Mouse (Mus musculus): ENCODE data around the gene Me1. TPM values are rescaled to one million over a fixed set of nuclear protein-coding genes. Genes with fewer than 3 reads are reported as not detected.

The Me1 gene
- polyA plus RNA-seq, 1 experiment: 62.8 TPM

DNA sequence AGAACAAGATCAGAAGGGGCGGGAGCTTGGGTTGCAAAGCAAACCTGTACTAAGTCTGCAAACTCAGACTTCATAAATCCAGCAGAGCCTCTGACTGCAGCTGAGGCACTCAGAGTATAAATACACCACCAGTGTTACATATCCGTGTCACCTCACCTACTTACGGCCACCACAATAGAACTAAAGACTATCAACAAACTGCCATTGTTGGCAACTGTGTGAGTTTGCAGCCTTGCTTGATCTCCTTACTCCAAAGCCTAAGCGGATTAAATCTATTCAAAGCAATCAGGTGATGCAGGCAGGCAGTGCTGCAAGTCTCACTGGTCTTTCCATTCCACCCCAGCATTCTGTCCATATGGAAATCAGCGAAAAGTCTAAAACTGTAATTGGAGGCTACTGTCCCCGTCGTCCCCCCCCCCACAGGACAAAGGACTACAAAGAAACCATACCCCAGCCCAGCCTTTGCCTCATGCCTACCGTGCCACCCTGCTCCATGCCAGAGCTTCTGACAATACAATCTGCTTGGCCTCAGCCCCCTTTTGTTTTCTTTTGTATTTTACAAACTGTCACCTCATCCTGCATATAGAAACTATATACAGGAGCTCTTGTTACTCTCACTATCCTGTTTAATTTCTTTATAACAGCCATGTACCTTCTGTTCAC lies 27.0 kb downstream of the Me1 start:
- no peak overlapping the region for H3K4me3 ChIP-seq (replicated peaks; ENCODE audit: extremely low read depth, low read depth, low read length)
- TF ChIP-seq CTCF (IDR thresholded peaks at IDR 0.05; ENCODE audit: insufficient read depth, low read length): no peak
- no peaks in the 10 kb centered on the region for H3K4me1 ChIP-seq (ENCODE audit: control insufficient read depth, insufficient read depth, low read length)
- WGBS: 59% methylated on average over 8 of the region's 8 CpGs
- no peak for DNase-seq

- DNase-seq: no peak
- no peak overlapping the region for H3K4me3 ChIP-seq (replicated peaks; ENCODE audit: extremely low read depth, low read depth, low read length)
- TF ChIP-seq CTCF (IDR thresholded peaks at IDR 0.05; ENCODE audit: insufficient read depth, low read length): no peak
- TF ChIP-seq POLR2A (IDR thresholded peaks at IDR 0.05; ENCODE audit: borderline replicate concordance, extremely low read depth, low read depth, low read length): no peak
- no peaks in the 10 kb centered on the region for H3K4me1 ChIP-seq (ENCODE audit: control insufficient read depth, insufficient read depth, low read length)
- 63% methylated on average over 7 of the region's 7 CpGs for WGBS
These were observed 28.5 kb downstream of the Me1 start for GRCm38 (mm10) chr9:86667138-86667750.

DNA sequence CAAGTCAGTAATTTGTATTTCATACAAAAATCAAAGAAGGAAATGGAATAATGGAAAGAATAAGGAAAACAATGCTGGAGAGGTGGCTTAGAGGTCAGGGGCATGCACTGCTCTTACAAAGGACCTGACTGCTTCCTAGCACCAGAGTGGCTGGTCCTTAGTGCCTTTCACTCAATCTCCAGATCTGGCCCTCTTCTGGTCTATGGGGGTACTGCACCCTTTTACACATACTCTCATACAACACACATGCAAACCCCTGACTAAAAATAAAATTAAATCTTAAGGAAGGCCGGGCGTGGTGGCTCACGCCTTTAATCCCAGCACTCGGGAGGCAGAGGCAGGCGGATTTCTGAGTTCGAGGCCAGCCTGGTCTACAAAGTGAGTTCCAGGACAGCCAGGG lies 34.1 kb downstream of the Me1 start:
- no peaks in the 10 kb centered on the region for H3K4me1 ChIP-seq (ENCODE audit: control insufficient read depth, insufficient read depth, low read length)
- 97% methylated on average over 6 of the region's 6 CpGs for WGBS
- no peak for DNase-seq

DNA sequence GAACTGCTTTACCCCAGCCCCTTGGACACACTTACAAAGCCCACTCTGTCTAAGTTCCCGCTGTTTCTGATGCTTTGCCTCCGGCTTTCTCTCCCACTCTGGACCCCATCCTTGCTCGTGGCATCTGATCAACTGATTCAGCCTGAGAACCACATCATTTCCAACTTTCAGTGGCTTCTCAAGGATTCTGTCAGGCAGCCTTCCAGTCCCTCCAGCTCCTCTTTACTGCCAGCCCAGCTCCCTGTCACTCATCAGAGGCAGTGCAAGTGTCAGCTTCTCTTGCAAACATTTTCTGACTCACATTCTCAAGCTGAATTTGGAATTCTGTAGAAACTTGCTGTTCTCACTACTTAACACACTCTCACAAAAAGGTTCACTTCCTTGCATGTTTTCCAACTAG lies 34.5 kb downstream of the Me1 start:
- TF ChIP-seq CTCF (IDR thresholded peaks at IDR 0.05; ENCODE audit: insufficient read depth, low read length) (no peak), POLR2A (IDR thresholded peaks at IDR 0.05; ENCODE audit: borderline replicate concordance, extremely low read depth, low read depth, low read length) (no peak)
- no peak overlapping the region for H3K4me3 ChIP-seq (replicated peaks; ENCODE audit: extremely low read depth, low read depth, low read length)
- no peaks in the 10 kb centered on the region for H3K4me1 ChIP-seq (ENCODE audit: control insufficient read depth, insufficient read depth, low read length)
- no peak for DNase-seq
- 90% methylated on average over 3 of the region's 3 CpGs for WGBS

More for the DNA sequence above, 34.1 kb downstream of the Me1 start:
- TF ChIP-seq CTCF (IDR thresholded peaks at IDR 0.05; ENCODE audit: insufficient read depth, low read length) (no peak), POLR2A (IDR thresholded peaks at IDR 0.05; ENCODE audit: borderline replicate concordance, extremely low read depth, low read depth, low read length) (no peak)
- no peak overlapping the region for H3K4me3 ChIP-seq (replicated peaks; ENCODE audit: extremely low read depth, low read depth, low read length)

- H3K4me1 ChIP-seq (ENCODE audit: control insufficient read depth, insufficient read depth, low read length): no peaks in the 10 kb centered on the region
- H3K4me3 ChIP-seq (replicated peaks; ENCODE audit: extremely low read depth, low read depth, low read length): no peak overlapping the region
- DNase-seq: no peak
- WGBS: 74% methylated on average over 2 of the region's 2 CpGs
- TF ChIP-seq POLR2A (IDR thresholded peaks at IDR 0.05; ENCODE audit: borderline replicate concordance, extremely low read depth, low read depth, low read length): no peak
These were observed 35.4 kb downstream of the Me1 start for GRCm38 (mm10) chr9:86660327-86660726.

GRCm38 (mm10) chr9:86658347-86658746 lies 37.4 kb downstream of the Me1 start:
- DNase-seq: no peak
- Histone ChIP-seq H3K4me3 (replicated peaks; ENCODE audit: extremely low read depth, low read depth, low read length) (no peak overlapping the region), H3K4me1 (ENCODE audit: control insufficient read depth, insufficient read depth, low read length) (no peaks in the 10 kb centered on the region)
- TF ChIP-seq CTCF (IDR thresholded peaks at IDR 0.05; ENCODE audit: insufficient read depth, low read length) (no peak), POLR2A (IDR thresholded peaks at IDR 0.05; ENCODE audit: borderline replicate concordance, extremely low read depth, low read depth, low read length) (no peak)
- WGBS: 90% methylated on average over 4 of the region's 4 CpGs

DNA sequence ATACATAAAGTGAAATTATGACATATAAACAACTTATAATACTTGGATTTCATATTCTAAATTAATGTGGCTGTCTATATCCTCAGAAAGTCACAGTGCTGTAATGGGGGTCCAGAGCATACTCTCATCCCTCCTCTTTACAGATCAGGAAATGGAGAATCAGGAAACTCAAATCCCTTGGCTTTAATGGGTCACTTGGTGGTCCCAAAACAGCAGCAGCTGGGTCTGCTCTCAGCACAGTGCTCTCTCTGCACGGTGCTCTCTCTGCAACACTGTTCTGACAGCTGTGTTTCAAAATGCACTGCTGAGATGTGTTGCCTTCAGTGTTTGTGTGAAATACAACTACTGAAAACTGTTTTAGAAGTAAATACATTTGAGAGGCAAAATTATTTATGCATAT lies 43.6 kb downstream of the Me1 start:
- peaks cover 4% of the 10 kb centered on the region for H3K4me1 ChIP-seq (ENCODE audit: control insufficient read depth, insufficient read depth, low read length)
- WGBS: 59% methylated on average over 1 of the region's 1 CpGs
- no peak overlapping the region for H3K4me3 ChIP-seq (replicated peaks; ENCODE audit: extremely low read depth, low read depth, low read length)
- no peak for TF ChIP-seq CTCF (IDR thresholded peaks at IDR 0.05; ENCODE audit: insufficient read depth, low read length)
- TF ChIP-seq POLR2A (IDR thresholded peaks at IDR 0.05; ENCODE audit: borderline replicate concordance, extremely low read depth, low read depth, low read length): no peak
- no peak for DNase-seq

DNA sequence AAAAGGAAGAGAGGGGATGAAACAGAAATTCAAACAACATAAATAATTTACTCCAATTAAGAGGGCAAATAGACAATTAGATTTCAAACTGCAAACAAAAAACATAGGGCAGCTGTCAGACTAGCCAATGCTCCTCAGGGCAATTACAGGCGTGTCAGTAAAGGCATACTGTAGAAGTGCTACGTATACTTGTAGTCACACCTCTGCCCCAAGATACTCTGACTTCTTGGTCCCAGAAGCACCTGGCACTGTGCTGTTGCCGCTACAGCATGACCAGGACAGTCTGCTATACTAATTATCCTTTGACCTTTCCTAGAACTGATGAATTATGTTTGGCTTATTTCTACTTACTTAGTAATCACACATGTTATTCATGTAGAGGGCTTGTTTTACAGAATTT lies 44.5 kb downstream of the Me1 start:
- no peak for DNase-seq
- H3K4me1 ChIP-seq (ENCODE audit: control insufficient read depth, insufficient read depth, low read length): peaks cover 4% of the 10 kb centered on the region
- WGBS: 95% methylated on average over 3 of the region's 3 CpGs
- TF ChIP-seq CTCF (IDR thresholded peaks at IDR 0.05; ENCODE audit: insufficient read depth, low read length) (no peak), POLR2A (IDR thresholded peaks at IDR 0.05; ENCODE audit: borderline replicate concordance, extremely low read depth, low read depth, low read length) (no peak)
- H3K4me3 ChIP-seq (replicated peaks; ENCODE audit: extremely low read depth, low read depth, low read length): no peak overlapping the region

- DNase-seq: no peak
- no peak for TF ChIP-seq POLR2A (IDR thresholded peaks at IDR 0.05; ENCODE audit: borderline replicate concordance, extremely low read depth, low read depth, low read length)
- TF ChIP-seq CTCF (IDR thresholded peaks at IDR 0.05; ENCODE audit: insufficient read depth, low read length): no peak
- H3K4me1 ChIP-seq (ENCODE audit: control insufficient read depth, insufficient read depth, low read length): peaks cover 4% of the 10 kb centered on the region
- no peak overlapping the region for H3K4me3 ChIP-seq (replicated peaks; ENCODE audit: extremely low read depth, low read depth, low read length)
- 94% methylated on average over 5 of the region's 5 CpGs for WGBS
These were observed 44.9 kb downstream of the Me1 start for GRCm38 (mm10) chr9:86650822-86651221.

GRCm38 (mm10) chr9:86647931-86648550 lies 47.7 kb downstream of the Me1 start:
- TF ChIP-seq CTCF (IDR thresholded peaks at IDR 0.05; ENCODE audit: insufficient read depth, low read length): no peak
- TF ChIP-seq POLR2A (IDR thresholded peaks at IDR 0.05; ENCODE audit: borderline replicate concordance, extremely low read depth, low read depth, low read length): no peak
- Histone ChIP-seq H3K4me3 (replicated peaks; ENCODE audit: extremely low read depth, low read depth, low read length) (no peak overlapping the region), H3K4me1 (ENCODE audit: control insufficient read depth, insufficient read depth, low read length) (peaks cover 4% of the 10 kb centered on the region)
- no peak for DNase-seq
- WGBS: 15% methylated on average over 7 of the region's 7 CpGs
